Mouse (Mus musculus): ENCODE results near the gene Hnrnpc. TPM values are rescaled to one million over a fixed set of nuclear protein-coding genes. Genes with fewer than 3 reads are reported as not detected.
"Not testable (repeated sequence)": the region's sequence is repeated elsewhere in the genome, so short reads cannot be mapped to it uniquely, and the experiment has no call there.

Hnrnpc gene
- polyA plus RNA-seq, 2 experiments, result 161 to 240 TPM

DNA sequence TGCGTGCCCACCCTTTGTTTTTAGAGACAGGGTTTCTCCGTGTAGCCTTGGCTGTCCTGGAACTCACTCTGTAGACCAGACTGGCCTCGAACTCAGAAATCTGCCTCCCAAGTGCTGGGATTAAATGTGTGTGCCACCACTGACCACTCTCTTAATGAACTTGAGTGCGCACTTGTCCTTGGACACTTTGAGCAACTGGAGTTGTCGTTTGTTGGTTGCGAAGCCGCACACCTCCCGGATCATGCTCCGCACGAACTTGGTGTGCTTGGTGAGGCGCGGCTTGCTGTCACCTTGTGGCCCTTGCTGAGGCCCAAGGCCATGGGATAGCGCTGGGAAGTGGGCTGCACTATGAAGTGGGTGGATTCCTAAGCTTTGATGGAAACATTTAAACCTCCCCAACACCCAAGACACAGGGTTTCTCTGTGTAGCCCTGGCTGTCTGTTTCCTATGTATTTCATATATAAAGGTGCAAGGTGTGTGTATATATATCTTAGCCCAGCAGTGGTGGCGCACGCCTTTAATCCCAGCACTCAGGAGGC lies 32.2 kb downstream of the Hnrnpc start:
- WGBS (ENCODE audit: insufficient replicate concordance), result 91% methylated on average over 15 of the region's 15 CpGs
- Histone ChIP-seq H3K9ac (replicated peaks) (no peak overlapping the region), H3K27me3 (ENCODE audit: control insufficient read depth, insufficient read depth, low read length) (no peaks in the 10 kb centered on the region), H3K27ac (no peak overlapping the region), H3K9me3 (ENCODE audit: control insufficient read depth, low read length) (no peaks in the 10 kb centered on the region), H3K4me2 (ENCODE audit: low read depth) (no peak overlapping the region), H3K36me3 (replicated peaks; ENCODE audit: control insufficient read depth, insufficient read depth, low read depth) (peaks cover 51% of the 10 kb centered on the region), H3K4me3 (ENCODE audit: insufficient read depth in 1 of 2, low read depth in 2 of 2, low read length in 2 of 2) (no peak overlapping the region), H3K4me1 (replicated peaks; ENCODE audit: control insufficient read depth in 2 of 2, insufficient read depth in 2 of 2, low read length in 1 of 2) (no peaks in the 10 kb centered on the region)
- ATAC-seq (ENCODE audit: insufficient read depth), result peak; percentile 14; the same call in 1 of the 2 replicates
- no peak for DNase-seq (ENCODE audit: low read depth in 3 of 3, low spot score in 3 of 3)
- TF ChIP-seq EP300 (IDR thresholded peaks at IDR 0.05; ENCODE audit: low read depth) (no peak), CTCF (IDR thresholded peaks at IDR 0.05; ENCODE audit: low read depth) (no peak)

DNA sequence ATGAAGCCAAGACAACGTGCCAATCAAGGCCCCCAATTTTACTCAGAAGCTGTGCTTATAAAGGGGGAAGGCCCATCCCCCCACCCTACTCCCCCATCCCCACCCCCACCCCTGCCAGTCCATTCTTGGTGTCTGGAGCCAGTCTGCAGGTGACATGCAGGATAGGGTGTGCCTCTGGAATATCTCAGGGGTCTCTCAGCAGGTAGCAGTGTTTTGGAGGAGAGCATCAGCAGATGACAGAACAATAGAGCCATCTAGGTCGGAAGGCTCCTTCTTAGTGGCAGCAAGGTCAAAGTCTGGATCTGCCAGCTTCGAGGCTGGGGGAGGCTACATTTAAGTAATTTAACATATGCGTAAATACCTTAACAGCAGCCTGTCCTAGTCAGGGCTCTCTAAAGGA lies 37.7 kb downstream of the Hnrnpc start:
- WGBS (ENCODE audit: insufficient replicate concordance), result 50% methylated on average over 4 of the region's 4 CpGs

DNA sequence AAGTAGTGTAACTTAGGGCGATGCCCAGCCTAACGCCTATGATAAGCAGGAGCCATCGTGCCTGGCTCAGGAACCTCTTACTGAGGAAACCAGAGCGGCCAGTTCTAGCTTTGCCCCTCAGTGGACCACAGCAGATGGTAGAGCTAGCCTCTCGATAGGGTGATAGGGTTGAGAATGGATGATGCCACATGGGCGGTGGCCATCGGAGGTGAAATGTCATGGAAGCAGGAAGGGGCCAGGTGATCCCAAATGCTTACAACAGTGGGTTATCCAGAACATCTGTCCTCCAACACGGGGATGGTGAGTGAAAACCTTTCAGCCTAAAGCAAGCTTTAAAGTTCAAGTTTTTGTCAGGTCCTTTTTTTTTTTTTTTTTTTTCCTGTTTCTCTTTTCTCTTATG lies 42.0 kb downstream of the Hnrnpc start:
- 64% methylated on average over 8 of the region's 8 CpGs for WGBS (ENCODE audit: insufficient replicate concordance)
- H3K4me2 ChIP-seq (ENCODE audit: low read depth), result no peak overlapping the region
- no peak overlapping the region for H3K9ac ChIP-seq (replicated peaks)
- ATAC-seq (ENCODE audit: insufficient read depth), result no peak
- H3K4me1 ChIP-seq (replicated peaks; ENCODE audit: control insufficient read depth in 2 of 2, insufficient read depth in 2 of 2, low read length in 1 of 2), result no peaks in the 10 kb centered on the region
- no peak overlapping the region for H3K4me3 ChIP-seq (ENCODE audit: insufficient read depth in 1 of 2, low read depth in 2 of 2, low read length in 2 of 2)
- H3K27ac ChIP-seq, result no peak overlapping the region
- no peaks in the 10 kb centered on the region for H3K27me3 ChIP-seq (ENCODE audit: control insufficient read depth, insufficient read depth, low read length)
- DNase-seq (ENCODE audit: low read depth in 3 of 3, low spot score in 3 of 3), result no peak
- TF ChIP-seq EP300 (IDR thresholded peaks at IDR 0.05; ENCODE audit: low read depth) (no peak), CTCF (IDR thresholded peaks at IDR 0.05; ENCODE audit: low read depth) (no peak)
- no peaks in the 10 kb centered on the region for H3K9me3 ChIP-seq (ENCODE audit: control insufficient read depth, low read length)
- H3K36me3 ChIP-seq (replicated peaks; ENCODE audit: control insufficient read depth, insufficient read depth, low read depth), result no peaks in the 10 kb centered on the region

More for the DNA sequence above, 37.7 kb downstream of the Hnrnpc start:
- Histone ChIP-seq H3K9me3 (ENCODE audit: control insufficient read depth, low read length) (no peaks in the 10 kb centered on the region), H3K4me1 (replicated peaks; ENCODE audit: control insufficient read depth in 2 of 2, insufficient read depth in 2 of 2, low read length in 1 of 2) (no peaks in the 10 kb centered on the region), H3K27me3 (ENCODE audit: control insufficient read depth, insufficient read depth, low read length) (no peaks in the 10 kb centered on the region), H3K36me3 (replicated peaks; ENCODE audit: control insufficient read depth, insufficient read depth, low read depth) (no peaks in the 10 kb centered on the region), H3K27ac (no peak overlapping the region), H3K9ac (replicated peaks) (no peak overlapping the region), H3K4me2 (ENCODE audit: low read depth) (no peak overlapping the region), H3K4me3 (ENCODE audit: insufficient read depth in 1 of 2, low read depth in 2 of 2, low read length in 2 of 2) (no peak overlapping the region)
- no peak for DNase-seq (ENCODE audit: low read depth in 3 of 3, low spot score in 3 of 3)
- ATAC-seq (ENCODE audit: insufficient read depth), result no peak
- no peak for TF ChIP-seq EP300 (IDR thresholded peaks at IDR 0.05; ENCODE audit: low read depth)
- no peak for TF ChIP-seq CTCF (IDR thresholded peaks at IDR 0.05; ENCODE audit: low read depth)

GRCm38 (mm10) chr14:52060800-52061199 lies 43.0 kb downstream of the Hnrnpc start:
- no peaks in the 10 kb centered on the region for H3K27me3 ChIP-seq (ENCODE audit: control insufficient read depth, insufficient read depth, low read length)
- no peak overlapping the region for H3K4me3 ChIP-seq (ENCODE audit: insufficient read depth in 1 of 2, low read depth in 2 of 2, low read length in 2 of 2)
- no peak for TF ChIP-seq EP300 (IDR thresholded peaks at IDR 0.05; ENCODE audit: low read depth)
- no peak for TF ChIP-seq CTCF (IDR thresholded peaks at IDR 0.05; ENCODE audit: low read depth)
- H3K27ac ChIP-seq, result no peak overlapping the region
- DNase-seq (ENCODE audit: low read depth in 3 of 3, low spot score in 3 of 3), result no peak
- ATAC-seq (ENCODE audit: insufficient read depth), result no peak
- WGBS (ENCODE audit: insufficient replicate concordance), result 72% methylated on average over 1 of the region's 1 CpGs
- no peak overlapping the region for H3K4me2 ChIP-seq (ENCODE audit: low read depth)
- no peaks in the 10 kb centered on the region for H3K4me1 ChIP-seq (replicated peaks; ENCODE audit: control insufficient read depth in 2 of 2, insufficient read depth in 2 of 2, low read length in 1 of 2)
- H3K36me3 ChIP-seq (replicated peaks; ENCODE audit: control insufficient read depth, insufficient read depth, low read depth), result no peaks in the 10 kb centered on the region
- no peak overlapping the region for H3K9ac ChIP-seq (replicated peaks)
- H3K9me3 ChIP-seq (ENCODE audit: control insufficient read depth, low read length), result no peaks in the 10 kb centered on the region

- WGBS (ENCODE audit: insufficient replicate concordance), result 52% methylated on average over 4 of the region's 4 CpGs
- DNase-seq (ENCODE audit: low read depth in 3 of 3, low spot score in 3 of 3), result no peak
These were observed 43.8 kb downstream of the Hnrnpc start for GRCm38 (mm10) chr14:52059982-52060381.

GRCm38 (mm10) chr14:52052720-52053119 lies 51.1 kb downstream of the Hnrnpc start:
- H3K36me3 ChIP-seq (replicated peaks; ENCODE audit: control insufficient read depth, insufficient read depth, low read depth); H3K9me3 ChIP-seq (ENCODE audit: control insufficient read depth, low read length); H3K4me1 ChIP-seq (replicated peaks; ENCODE audit: control insufficient read depth in 2 of 2, insufficient read depth in 2 of 2, low read length in 1 of 2); H3K4me3 ChIP-seq (ENCODE audit: insufficient read depth in 1 of 2, low read depth in 2 of 2, low read length in 2 of 2); ATAC-seq (ENCODE audit: insufficient read depth); H3K27me3 ChIP-seq (ENCODE audit: control insufficient read depth, insufficient read depth, low read length); H3K9ac ChIP-seq (replicated peaks); H3K4me2 ChIP-seq (ENCODE audit: low read depth); H3K27ac ChIP-seq; DNase-seq (ENCODE audit: low read depth in 3 of 3, low spot score in 3 of 3): not testable (repeated sequence)
- 70% methylated on average over 3 of the region's 3 CpGs for WGBS (ENCODE audit: insufficient replicate concordance)

More at GRCm38 (mm10) chr14:52059982-52060381, 43.8 kb downstream of the Hnrnpc start:
- Histone ChIP-seq H3K4me1 (replicated peaks; ENCODE audit: control insufficient read depth in 2 of 2, insufficient read depth in 2 of 2, low read length in 1 of 2) (no peaks in the 10 kb centered on the region), H3K9me3 (ENCODE audit: control insufficient read depth, low read length) (no peaks in the 10 kb centered on the region), H3K4me3 (ENCODE audit: insufficient read depth in 1 of 2, low read depth in 2 of 2, low read length in 2 of 2) (no peak overlapping the region), H3K9ac (replicated peaks) (no peak overlapping the region), H3K4me2 (ENCODE audit: low read depth) (no peak overlapping the region), H3K27ac (no peak overlapping the region), H3K36me3 (replicated peaks; ENCODE audit: control insufficient read depth, insufficient read depth, low read depth) (no peaks in the 10 kb centered on the region), H3K27me3 (ENCODE audit: control insufficient read depth, insufficient read depth, low read length) (no peaks in the 10 kb centered on the region)
- TF ChIP-seq CTCF (IDR thresholded peaks at IDR 0.05; ENCODE audit: low read depth) (no peak), EP300 (IDR thresholded peaks at IDR 0.05; ENCODE audit: low read depth) (no peak)
- no peak for ATAC-seq (ENCODE audit: insufficient read depth)

Measured in liver, embryonic 14.5 days (tissue).